Mouse (Mus musculus): Measurements from ENCODE around the gene Lrrfip1.

DNA sequence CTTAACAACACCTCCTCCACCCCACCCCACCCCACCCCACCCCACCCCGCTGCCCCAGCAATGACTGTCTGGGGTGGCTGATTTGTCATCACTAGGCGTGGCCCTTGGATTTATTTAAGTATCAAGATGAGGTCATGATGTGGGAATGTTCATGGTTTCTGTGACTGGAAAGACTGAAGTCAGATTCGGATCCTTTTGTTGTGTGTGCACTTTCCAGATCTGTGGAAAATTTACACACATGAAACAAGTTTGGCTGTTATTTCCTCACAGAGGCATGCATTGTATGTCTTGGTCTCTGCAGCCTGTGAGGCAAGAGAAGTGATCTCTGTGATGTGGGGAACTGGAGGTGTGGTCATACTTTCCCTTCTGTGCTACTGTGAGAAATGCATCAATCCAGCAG lies 96.7 kb downstream of the Lrrfip1 start:
- no peak for TF ChIP-seq POLR2A (IDR thresholded peaks at IDR 0.05; ENCODE audit: control insufficient read depth, low read depth, low read length)
- no peak for TF ChIP-seq CTCF (IDR thresholded peaks at IDR 0.05; ENCODE audit: control insufficient read depth, insufficient read depth, insufficient replicate concordance, low read depth, low read length)
